Mouse (Mus musculus) small intestine, adult 2 months (tissue): ENCODE measurements at regions not wholly inside any gene's neighbourhood (a gene's known extent, or its start where the extent isn't known, plus 50 kb on each side); places are given as distances from the start of the nearest gene placed in this dataset.
"Not testable (repeated sequence)": the region's sequence is repeated elsewhere in the genome, so short reads cannot be mapped to it uniquely, and the experiment has no call there.

Experiments used
- CTCF ChIP-seq: fragments of 200-500 bp; IDR thresholded peaks from 2 replicates; pipeline ENCODE4 v1.5.1; 2012; ENCODE audit warnings: low read depth, mild to moderate bottlenecking, control low read depth, inconsistent platforms, low read length, moderate library complexity, mixed read lengths; ENCODE audit not compliant: insufficient replicate concordance, insufficient read length; ENCODE audit errors: extremely low read depth
- POLR2A ChIP-seq: fragments of 200-500 bp; IDR thresholded peaks from 2 replicates; pipeline ENCODE4 v1.6.1; 2012; ENCODE audit warnings: low read depth, mild to moderate bottlenecking, control low read depth, inconsistent platforms, low read length, moderate library complexity

- TF ChIP-seq CTCF, POLR2A: not testable (repeated sequence)
Observed at GRCm38 (mm10) chr4:4242306-4242980, 165.1 kb upstream of the Sdr16c6 start.
